Mouse (Mus musculus) neural tube, embryonic 12.5 days (tissue): Measurements from ENCODE around the gene Frmd4a. TPM values are rescaled to one million over a fixed set of nuclear protein-coding genes. Genes with fewer than 3 reads are reported as not detected.

ENCODE experiments used
- ATAC-seq: fragments of 200-750 bp; cut with Nextera tagmentation; 2 replicates; pipeline ENCODE4 v1.8.0; 2017; ENCODE audit warnings: low read depth, mild to moderate bottlenecking, moderate TSS enrichment, moderate library complexity; ENCODE audit not compliant: low FRiP score
- H3K27ac ChIP-seq: fragments of 300-500 bp; sonication (generic); 2 replicates; pipeline ENCODE4 v1.5.1; 2016
- H3K27me3 ChIP-seq: fragments of 300-500 bp; sonication (generic); replicated peaks from 2 replicates; pipeline ENCODE4 v1.6.1; 2016; ENCODE audit warnings: mild to moderate bottlenecking
- H3K36me3 ChIP-seq: fragments of 300-500 bp; sonication (generic); 2 replicates; pipeline ENCODE4 v1.6.1; 2016; ENCODE audit warnings: mild to moderate bottlenecking
- H3K4me1 ChIP-seq: fragments of 300-500 bp; sonication (generic); 2 replicates; pipeline ENCODE4 v1.6.1; 2016
- H3K4me2 ChIP-seq: fragments of 300-500 bp; sonication (generic); replicated peaks from 2 replicates; pipeline ENCODE4 v1.6.1; 2016; ENCODE audit warnings: mild to moderate bottlenecking
- H3K4me3 ChIP-seq: fragments of 300-500 bp; sonication (generic); 2 replicates; pipeline ENCODE4 v1.5.1; 2016
- H3K9ac ChIP-seq: fragments of 300-500 bp; sonication (generic); 2 replicates; pipeline ENCODE4 v1.6.1; 2016; ENCODE audit warnings: mild to moderate bottlenecking
- H3K9me3 ChIP-seq: fragments of 300-500 bp; sonication (generic); 2 replicates; pipeline ENCODE4 v1.6.1; 2016; ENCODE audit warnings: mild to moderate bottlenecking
- WGBS: fragments of 180-500 bp; shearing (Covaris S2); methylation state at CpG from one replicate; pipeline ENCODE4 v1.1.7; 2016; 5-methylcytosine and 5-hydroxymethylcytosine counted together
- polyA plus RNA-seq: library from polyadenylated mRNA; unstranded; fragments of >200 nt; fragmentation: Nextera tagmentation; extraction: Ambion mirVana; gene quantifications from 2 replicates; pipeline ENCODE4 v1.2.1, GENCODE M21; 2016

Gene Frmd4a
- polyA plus RNA-seq, 1 experiment from 2014 or later = 56.7 TPM

DNA sequence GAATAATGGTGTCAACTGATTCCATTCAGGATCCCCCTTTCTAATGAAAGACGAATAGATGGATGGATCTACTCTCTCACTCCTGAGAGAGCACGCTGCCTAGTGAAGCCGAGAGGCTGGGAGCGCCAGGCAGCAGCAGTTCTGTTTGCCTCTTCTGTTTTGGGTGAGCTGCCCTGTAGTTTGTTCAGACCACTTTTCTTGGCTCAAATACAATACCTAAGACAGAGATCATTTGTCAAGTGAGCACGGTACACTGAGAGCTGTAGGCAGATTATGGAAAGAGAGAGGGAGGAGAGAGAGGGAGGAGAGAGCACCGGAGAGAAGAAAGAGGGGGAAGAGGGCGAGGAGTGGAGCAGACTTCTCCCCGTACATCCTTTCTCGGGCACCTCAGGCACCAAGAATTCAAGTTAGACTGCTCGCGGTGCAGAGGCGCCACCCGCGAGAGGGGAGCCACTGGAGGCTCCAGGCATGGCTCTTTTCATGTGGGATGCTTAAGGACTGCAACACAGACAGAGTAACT lies 135.1 kb downstream of the Frmd4a start:
- Histone ChIP-seq H3K36me3 (no peaks in the 10 kb centered on the region), H3K27me3 (no peaks in the 10 kb centered on the region), H3K27ac (peak overlapping the region; percentile 64), H3K4me1 (peaks cover 29% of the 10 kb centered on the region), H3K9ac (peak overlapping the region; percentile 46), H3K9me3 (no peaks in the 10 kb centered on the region), H3K4me2 (peak overlapping the region; percentile 75), H3K4me3 (peak overlapping the region; percentile 43)
- ATAC-seq = peak; percentile 37
- 2% methylated on average over 14 of the region's 14 CpGs for WGBS

DNA sequence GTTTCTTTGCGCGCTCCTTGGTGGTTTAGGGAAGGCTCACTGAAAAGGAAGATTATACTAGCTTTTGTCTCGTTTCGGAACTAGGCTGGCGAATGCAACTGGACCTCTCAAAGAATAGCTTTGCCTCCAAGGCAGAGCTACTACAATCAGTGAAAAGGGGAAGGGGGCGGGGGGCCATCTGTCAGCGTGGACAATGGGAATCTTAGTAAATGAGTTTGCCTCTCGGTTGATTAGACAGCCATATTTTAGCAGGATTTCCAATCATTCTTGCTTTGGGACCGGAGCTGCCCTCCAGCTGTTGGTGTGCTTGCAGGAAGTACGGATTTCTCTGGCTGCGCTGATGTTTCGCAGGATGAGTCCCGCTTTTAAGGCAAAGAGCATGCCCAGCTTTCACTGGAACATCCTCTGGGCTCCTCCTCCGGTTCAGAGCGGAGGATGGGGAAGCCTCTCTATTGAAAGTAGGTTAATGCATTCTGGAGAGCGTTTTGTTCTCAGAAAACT lies 135.7 kb downstream of the Frmd4a start:
- peak overlapping the region; percentile 75 for H3K4me2 ChIP-seq
- H3K27me3 ChIP-seq = no peaks in the 10 kb centered on the region
- peak overlapping the region; percentile 46 for H3K9ac ChIP-seq
- H3K9me3 ChIP-seq = no peaks in the 10 kb centered on the region
- H3K4me1 ChIP-seq = peaks cover 29% of the 10 kb centered on the region
- no peaks in the 10 kb centered on the region for H3K36me3 ChIP-seq
- peak overlapping the region; percentile 64 for H3K27ac ChIP-seq
- ATAC-seq = peak; percentile 32; the same call in 1 of the 2 replicates
- WGBS = under 1% methylated on average over 16 of the region's 16 CpGs
- H3K4me3 ChIP-seq = peak overlapping the region; percentile 43

DNA sequence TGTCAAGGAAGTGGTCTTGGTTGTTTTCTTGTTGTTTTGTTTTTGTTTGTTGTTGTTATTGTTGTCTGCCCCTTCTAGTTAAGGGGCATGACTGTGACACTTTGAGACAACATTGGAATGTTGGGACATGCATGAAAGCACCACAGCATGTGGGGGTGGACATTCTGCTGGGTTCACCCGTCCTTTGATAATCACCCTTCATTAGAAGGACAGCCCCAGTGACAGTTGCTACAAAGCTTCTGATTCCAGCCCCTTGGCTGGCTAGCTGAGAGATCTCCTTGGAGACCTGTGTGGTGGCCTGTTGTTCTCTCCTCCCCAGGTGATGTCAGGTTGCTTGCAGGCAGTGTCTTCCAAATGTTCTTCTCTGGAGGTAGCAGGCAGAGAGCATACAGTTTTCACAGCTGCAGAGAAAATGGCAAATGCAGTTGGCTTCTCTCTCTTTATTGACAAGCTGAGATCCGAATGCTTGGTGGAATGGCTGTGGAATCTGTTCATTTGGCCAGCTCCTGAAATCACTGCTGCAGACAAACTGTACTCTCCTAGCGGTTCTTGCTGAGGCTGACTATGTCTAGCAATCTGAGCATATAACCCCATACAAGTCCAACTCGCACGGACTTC lies 136.6 kb downstream of the Frmd4a start:
- no peaks in the 10 kb centered on the region for H3K9me3 ChIP-seq
- H3K36me3 ChIP-seq = no peaks in the 10 kb centered on the region
- H3K27ac ChIP-seq = no peak overlapping the region
- no peak overlapping the region for H3K9ac ChIP-seq
- peak overlapping the region; percentile 75 for H3K4me2 ChIP-seq
- H3K4me3 ChIP-seq = peak overlapping the region; percentile 3; the same call in 1 of the 2 replicates
- WGBS = 49% methylated on average over 5 of the region's 5 CpGs
- ATAC-seq = no peak; the same call in 1 of the 2 replicates
- H3K4me1 ChIP-seq = peaks cover 24% of the 10 kb centered on the region
- H3K27me3 ChIP-seq = no peaks in the 10 kb centered on the region

- no peak overlapping the region for H3K27ac ChIP-seq
- peak overlapping the region; percentile 75 for H3K4me2 ChIP-seq
- H3K4me1 ChIP-seq = peaks cover 24% of the 10 kb centered on the region
- 87% methylated on average over 4 of the region's 4 CpGs for WGBS
- no peak overlapping the region for H3K9ac ChIP-seq
- no peaks in the 10 kb centered on the region for H3K36me3 ChIP-seq
- H3K27me3 ChIP-seq = no peaks in the 10 kb centered on the region
- no peaks in the 10 kb centered on the region for H3K9me3 ChIP-seq
- H3K4me3 ChIP-seq = no peak overlapping the region; the same call in 1 of the 2 replicates
- no peak for ATAC-seq
These were observed 137.1 kb downstream of the Frmd4a start for GRCm38 (mm10) chr2:4154654-4155047.

DNA sequence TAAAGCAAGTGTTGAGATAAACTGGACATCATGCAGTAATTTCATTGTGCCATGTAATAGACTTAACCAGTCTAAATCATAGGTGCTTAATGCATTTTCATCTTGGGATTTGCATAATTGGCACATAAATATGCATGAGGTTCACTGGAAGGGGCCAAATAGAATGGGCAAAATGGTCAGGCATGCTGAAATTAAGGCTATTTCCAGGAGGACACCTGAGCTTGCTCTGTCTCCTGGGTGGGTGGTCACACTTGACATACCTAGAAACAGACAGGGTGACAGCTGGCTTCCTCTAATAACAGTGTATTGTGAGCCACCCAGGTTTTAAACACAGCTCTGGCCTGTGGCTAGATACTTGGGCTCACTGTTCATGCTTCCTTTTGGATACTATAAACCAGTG lies 137.9 kb downstream of the Frmd4a start:
- Histone ChIP-seq H3K9me3 (no peaks in the 10 kb centered on the region), H3K9ac (no peak overlapping the region), H3K27me3 (no peaks in the 10 kb centered on the region), H3K4me2 (peak overlapping the region; percentile 75; the same call in 1 of the 2 replicates), H3K4me3 (no peak overlapping the region), H3K4me1 (peaks cover 24% of the 10 kb centered on the region), H3K36me3 (no peaks in the 10 kb centered on the region), H3K27ac (no peak overlapping the region)
- no peak for ATAC-seq

- no peaks in the 10 kb centered on the region for H3K27me3 ChIP-seq
- H3K4me2 ChIP-seq = no peak overlapping the region
- no peaks in the 10 kb centered on the region for H3K36me3 ChIP-seq
- H3K27ac ChIP-seq = no peak overlapping the region
- peaks cover 24% of the 10 kb centered on the region for H3K4me1 ChIP-seq
- H3K4me3 ChIP-seq = no peak overlapping the region
- H3K9ac ChIP-seq = no peak overlapping the region
- H3K9me3 ChIP-seq = no peaks in the 10 kb centered on the region
- no peak for ATAC-seq
These were observed 139.0 kb downstream of the Frmd4a start for GRCm38 (mm10) chr2:4156511-4156910.

- no peak overlapping the region for H3K4me2 ChIP-seq
- H3K4me1 ChIP-seq = peaks cover 24% of the 10 kb centered on the region
- H3K9ac ChIP-seq = no peak overlapping the region
- H3K4me3 ChIP-seq = no peak overlapping the region
- no peaks in the 10 kb centered on the region for H3K36me3 ChIP-seq
- H3K27me3 ChIP-seq = no peaks in the 10 kb centered on the region
- WGBS = 65% methylated on average over 4 of the region's 4 CpGs
- H3K27ac ChIP-seq = no peak overlapping the region
- ATAC-seq = no peak
- no peaks in the 10 kb centered on the region for H3K9me3 ChIP-seq
These were observed 139.9 kb downstream of the Frmd4a start for GRCm38 (mm10) chr2:4157396-4157795.

DNA sequence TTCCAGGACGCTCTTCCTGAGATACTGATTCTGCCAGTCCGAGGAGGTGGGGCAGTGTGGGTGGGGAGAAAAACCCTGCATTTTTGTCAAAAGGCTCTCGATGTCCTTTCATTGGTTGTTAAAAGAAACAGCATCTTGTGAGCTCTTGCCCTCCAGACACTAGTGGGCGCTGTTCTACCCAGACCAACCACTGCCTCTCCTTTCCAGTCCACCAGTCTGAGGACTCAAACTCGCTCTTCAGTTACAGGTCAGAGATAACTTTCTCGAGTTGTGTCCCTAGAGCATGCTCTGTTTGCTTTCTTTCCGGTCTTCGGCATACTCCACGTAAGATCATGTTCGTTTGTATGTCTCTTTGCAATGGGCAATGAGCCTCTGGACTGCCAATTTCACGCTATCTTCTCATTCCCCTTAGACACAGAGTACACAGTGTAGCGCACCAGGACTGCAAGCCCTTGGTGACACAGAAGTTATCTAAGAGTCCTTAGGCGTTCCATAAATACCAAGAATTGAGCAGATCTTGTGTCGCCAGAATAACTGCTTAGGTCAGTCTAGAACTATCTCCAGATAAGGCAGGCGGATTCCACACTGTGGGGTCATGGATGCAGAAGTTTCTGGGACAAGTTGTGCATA lies 142.2 kb downstream of the Frmd4a start:
- H3K9me3 ChIP-seq = no peaks in the 10 kb centered on the region
- 82% methylated on average over 15 of the region's 15 CpGs for WGBS
- ATAC-seq = no peak

GRCm38 (mm10) chr2:4166191-4166590 lies 148.7 kb downstream of the Frmd4a start:
- H3K4me1 ChIP-seq = 0 out of 2 replicates have a peak, but pooled peaks cover 2% of the 10 kb centered on the region
- H3K9ac ChIP-seq = no peak overlapping the region
- no peak overlapping the region for H3K27ac ChIP-seq
- no peak for ATAC-seq
- no peaks in the 10 kb centered on the region for H3K27me3 ChIP-seq
- H3K4me3 ChIP-seq = no peak overlapping the region
- H3K36me3 ChIP-seq = peaks cover 3% of the 10 kb centered on the region; the same call in 1 of the 2 replicates
- 86% methylated on average over 2 of the region's 2 CpGs for WGBS
- H3K4me2 ChIP-seq = no peak overlapping the region
- no peaks in the 10 kb centered on the region for H3K9me3 ChIP-seq

More for the DNA sequence above, 142.2 kb downstream of the Frmd4a start:
- no peak overlapping the region for H3K9ac ChIP-seq
- H3K4me3 ChIP-seq = no peak overlapping the region
- H3K4me2 ChIP-seq = no peak overlapping the region
- H3K27me3 ChIP-seq = no peaks in the 10 kb centered on the region
- peaks cover 12% of the 10 kb centered on the region; the same call in 1 of the 2 replicates for H3K4me1 ChIP-seq
- H3K27ac ChIP-seq = no peak overlapping the region
- no peaks in the 10 kb centered on the region for H3K36me3 ChIP-seq

DNA sequence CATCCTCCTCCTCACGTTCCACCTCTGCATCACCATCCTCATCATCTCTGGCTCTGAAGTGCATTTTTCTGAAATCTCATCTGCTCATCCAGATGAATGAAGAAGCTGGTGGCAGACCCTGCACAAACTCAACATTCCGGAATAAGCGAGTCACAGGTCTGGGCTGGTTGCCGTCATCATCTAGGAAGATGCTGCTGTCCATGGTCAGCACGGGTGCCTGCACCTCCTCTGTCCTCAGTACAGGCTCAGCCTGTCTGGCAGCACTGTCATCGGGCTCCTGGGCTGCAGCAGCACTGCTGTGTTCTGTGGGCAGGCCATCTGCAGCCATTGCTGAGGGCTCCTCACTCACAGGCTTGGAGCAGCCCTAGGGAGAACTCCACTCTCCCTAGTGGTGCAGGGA lies 149.6 kb downstream of the Frmd4a start:
- no peak overlapping the region for H3K9ac ChIP-seq
- WGBS = 89% methylated on average over 6 of the region's 6 CpGs
- H3K27me3 ChIP-seq = no peaks in the 10 kb centered on the region
- no peak overlapping the region for H3K4me2 ChIP-seq
- H3K4me1 ChIP-seq = 0 out of 2 replicates have a peak, but pooled peaks cover 2% of the 10 kb centered on the region
- no peak for ATAC-seq
- H3K27ac ChIP-seq = no peak overlapping the region
- H3K4me3 ChIP-seq = no peak overlapping the region
- no peaks in the 10 kb centered on the region for H3K9me3 ChIP-seq
- H3K36me3 ChIP-seq = peaks cover 3% of the 10 kb centered on the region; the same call in 1 of the 2 replicates

DNA sequence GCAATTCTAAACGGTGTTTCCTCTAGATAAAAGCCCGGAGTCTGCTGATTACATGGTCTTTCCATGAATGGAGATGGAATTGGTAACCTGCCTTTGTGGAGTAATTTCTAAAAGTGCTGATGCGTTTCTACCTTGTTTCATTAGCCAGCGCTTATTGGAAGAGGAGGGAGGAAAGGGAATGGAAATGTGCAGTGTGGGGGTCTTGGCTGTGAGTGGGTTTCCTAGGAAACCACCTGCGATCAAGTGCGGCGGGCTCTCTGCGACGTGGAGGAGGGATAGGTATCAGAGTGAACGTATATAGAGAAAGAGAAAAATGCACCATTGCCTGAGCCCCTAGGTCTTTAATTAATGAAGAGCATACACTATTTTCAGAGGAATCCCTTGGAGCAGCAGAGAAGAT lies 152.2 kb downstream of the Frmd4a start:
- no peak overlapping the region for H3K27ac ChIP-seq
- H3K4me2 ChIP-seq = no peak overlapping the region
- ATAC-seq = peak; percentile 48; the same call in 1 of the 2 replicates
- no peaks in the 10 kb centered on the region for H3K27me3 ChIP-seq
- no peak overlapping the region for H3K9ac ChIP-seq
- no peak overlapping the region for H3K4me3 ChIP-seq
- peaks cover 3% of the 10 kb centered on the region; the same call in 1 of the 2 replicates for H3K36me3 ChIP-seq
- WGBS = 67% methylated on average over 10 of the region's 10 CpGs
- no peaks in the 10 kb centered on the region for H3K9me3 ChIP-seq
- H3K4me1 ChIP-seq = 0 out of 2 replicates have a peak, but pooled peaks cover 2% of the 10 kb centered on the region

DNA sequence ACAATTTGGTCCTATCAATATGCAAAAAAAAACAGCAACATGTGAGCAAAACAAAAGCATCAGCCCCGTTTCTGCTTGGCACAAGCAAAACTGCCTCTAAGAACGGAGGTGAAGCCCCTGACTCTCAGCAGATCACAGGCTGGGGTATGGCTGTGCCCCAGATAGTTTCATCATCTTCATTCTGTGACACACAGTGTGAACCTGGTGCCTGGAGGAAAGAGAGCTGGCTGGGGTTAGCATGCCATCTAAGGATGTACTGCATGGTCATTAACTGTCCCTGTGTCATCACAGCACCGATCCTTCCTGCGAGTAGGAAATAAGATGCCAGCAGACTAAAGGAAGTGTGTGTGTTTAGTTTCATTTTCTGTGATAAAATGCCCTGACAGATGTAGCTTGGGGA lies 152.7 kb downstream of the Frmd4a start:
- 0 out of 2 replicates have a peak, but pooled peaks cover 2% of the 10 kb centered on the region for H3K4me1 ChIP-seq
- no peak overlapping the region for H3K9ac ChIP-seq
- no peaks in the 10 kb centered on the region for H3K9me3 ChIP-seq
- H3K36me3 ChIP-seq = peaks cover 3% of the 10 kb centered on the region; the same call in 1 of the 2 replicates
- H3K4me2 ChIP-seq = no peak overlapping the region
- WGBS = 87% methylated on average over 4 of the region's 4 CpGs
- no peak overlapping the region for H3K4me3 ChIP-seq
- no peak for ATAC-seq
- H3K27ac ChIP-seq = no peak overlapping the region
- no peaks in the 10 kb centered on the region for H3K27me3 ChIP-seq
